25 mouse cellular contexts compared by ENCODE assay signal in the genomic region with DNA sequence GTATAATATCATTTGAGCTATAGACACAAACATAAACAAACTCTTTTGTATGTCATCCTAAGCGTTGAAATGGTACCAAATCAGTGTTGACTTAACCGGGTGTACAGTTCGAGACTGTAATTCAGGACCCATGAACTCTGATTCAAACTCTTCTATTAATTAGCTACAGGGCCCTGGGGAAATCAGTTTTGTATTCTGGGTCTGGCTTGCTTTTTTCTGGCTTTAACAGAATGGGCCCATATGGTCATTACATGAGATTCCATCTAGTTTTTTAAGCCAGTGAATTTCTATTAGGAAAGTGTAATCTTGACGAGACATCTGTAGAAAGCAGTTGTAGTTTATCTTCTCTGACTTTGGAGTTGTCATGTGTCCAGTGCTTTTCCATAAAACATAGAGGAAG.
DNase-seq lines count a peak whose midpoint lies in the region; ATAC-seq lines count a peak whose summit lies in the region.
"Had no signal": no experiment of that assay in that cellular context is flagged by ENCODE, and none has a peak within 500 bp of the region (broad histone marks: within the 10 kb centered on the region; RNA-seq: fewer than 3 reads in every experiment).

No protein-coding gene starts in this region.

- H3K9ac ChIP-seq in forebrain, embryonic 14.5 days (ENCODE audit: low read length), result no peak overlapping the region
- no peak overlapping the region for H3K9ac ChIP-seq in forebrain, embryonic 11.5 days (ENCODE audit: low read length)
- H3K9ac ChIP-seq in hindbrain, embryonic 11.5 days (ENCODE audit: low read depth, low read length), result no peak overlapping the region
- no peak overlapping the region for H3K9ac ChIP-seq in hindbrain, embryonic 14.5 days
- H3K9ac ChIP-seq in midbrain, embryonic 14.5 days (replicated peaks; ENCODE audit: low read length), result no peak overlapping the region
- no peak overlapping the region for H3K9ac ChIP-seq in midbrain, embryonic 13.5 days (replicated peaks)
- H3K9ac ChIP-seq: embryonic facial prominence, embryonic 12.5 days; embryonic facial prominence, embryonic 15.5 days; heart, embryonic 13.5 days; hindbrain, embryonic 12.5 days; intestine, embryonic 15.5 days had no signal

- H3K4me2 ChIP-seq in forebrain, embryonic 14.5 days (ENCODE audit: low read length), result no peak overlapping the region
- H3K4me2 ChIP-seq in forebrain, embryonic 11.5 days (ENCODE audit: low read depth, low read length, severe bottlenecking), result no peak overlapping the region
- H3K4me2 ChIP-seq in hindbrain, embryonic 11.5 days (replicated peaks; ENCODE audit: low read depth, low read length), result no peak overlapping the region
- H3K4me2 ChIP-seq in hindbrain, embryonic 14.5 days (replicated peaks), result no peak overlapping the region
- no peak overlapping the region for H3K4me2 ChIP-seq in midbrain, embryonic 14.5 days (ENCODE audit: low read length)
- H3K4me2 ChIP-seq in midbrain, embryonic 13.5 days (replicated peaks), result no peak overlapping the region
- H3K4me2 ChIP-seq: embryonic facial prominence, embryonic 12.5 days; embryonic facial prominence, embryonic 15.5 days; heart, embryonic 13.5 days; hindbrain, embryonic 12.5 days; intestine, embryonic 15.5 days had no signal

- peak; percentile 50; the same call in 1 of the 2 replicates for ATAC-seq in forebrain, embryonic 14.5 days
- ATAC-seq in forebrain, embryonic 11.5 days (replicated peaks; ENCODE audit: low FRiP score), result no peak
- no peak for ATAC-seq in hindbrain, embryonic 11.5 days (ENCODE audit: low FRiP score)
- no peak for ATAC-seq in hindbrain, embryonic 14.5 days (ENCODE audit: low FRiP score)
- ATAC-seq in midbrain, embryonic 14.5 days (ENCODE audit: low FRiP score, low TSS enrichment), result no peak
- ATAC-seq in midbrain, embryonic 13.5 days, result no peak
- ATAC-seq: CD4-positive, CD25-positive, alpha-beta regulatory T cell, adult 4 months; hindbrain, embryonic 16.5 days; intestine, embryonic 15.5 days had no signal

- no peaks in the 10 kb centered on the region for H3K4me1 ChIP-seq in forebrain, embryonic 14.5 days (ENCODE audit: control insufficient read depth, insufficient read depth, low read length)
- H3K4me1 ChIP-seq in forebrain, embryonic 11.5 days (replicated peaks; ENCODE audit: control insufficient read depth, insufficient read depth, low read length), result no peaks in the 10 kb centered on the region
- H3K4me1 ChIP-seq in hindbrain, embryonic 11.5 days (replicated peaks; ENCODE audit: control insufficient read depth, insufficient read depth, low read length), result no peaks in the 10 kb centered on the region
- H3K4me1 ChIP-seq in hindbrain, embryonic 14.5 days (replicated peaks; ENCODE audit: control insufficient read depth, insufficient read depth, low read length), result no peaks in the 10 kb centered on the region
- no peaks in the 10 kb centered on the region for H3K4me1 ChIP-seq in midbrain, embryonic 14.5 days (ENCODE audit: control insufficient read depth, insufficient read depth, low read length)
- H3K4me1 ChIP-seq in midbrain, embryonic 13.5 days (replicated peaks), result no peaks in the 10 kb centered on the region
- H3K4me1 ChIP-seq: embryonic facial prominence, embryonic 12.5 days; embryonic facial prominence, embryonic 15.5 days; heart, embryonic 10.5 days; heart, embryonic 13.5 days; hindbrain, embryonic 12.5 days; intestine, embryonic 15.5 days had no signal

- no peaks in the 10 kb centered on the region for H3K9me3 ChIP-seq in forebrain, embryonic 14.5 days (replicated peaks; ENCODE audit: control insufficient read depth, low read length)
- H3K9me3 ChIP-seq in forebrain, embryonic 11.5 days (ENCODE audit: control insufficient read depth, low read length), result no peaks in the 10 kb centered on the region
- H3K9me3 ChIP-seq in hindbrain, embryonic 11.5 days (ENCODE audit: control insufficient read depth, low read length), result no peaks in the 10 kb centered on the region
- H3K9me3 ChIP-seq in hindbrain, embryonic 14.5 days (ENCODE audit: control insufficient read depth, low read length), result no peaks in the 10 kb centered on the region
- no peaks in the 10 kb centered on the region for H3K9me3 ChIP-seq in midbrain, embryonic 14.5 days (ENCODE audit: control insufficient read depth, low read length)
- no peaks in the 10 kb centered on the region for H3K9me3 ChIP-seq in midbrain, embryonic 13.5 days
- H3K9me3 ChIP-seq: embryonic facial prominence, embryonic 12.5 days; embryonic facial prominence, embryonic 15.5 days; heart, embryonic 10.5 days; heart, embryonic 13.5 days; hindbrain, embryonic 12.5 days; intestine, embryonic 15.5 days had no signal

- 66% methylated on average over 4 of the region's 4 CpGs for WGBS in forebrain, embryonic 14.5 days
- WGBS in forebrain, embryonic 11.5 days, result 87% methylated on average over 4 of the region's 4 CpGs
- WGBS in hindbrain, embryonic 11.5 days, result 83% methylated on average over 4 of the region's 4 CpGs
- WGBS in hindbrain, embryonic 14.5 days, result 57% methylated on average over 4 of the region's 4 CpGs
- 66% methylated on average over 4 of the region's 4 CpGs for WGBS in midbrain, embryonic 14.5 days
- 68% methylated on average over 4 of the region's 4 CpGs for WGBS in midbrain, embryonic 13.5 days

- DNase-seq in forebrain, embryonic 14.5 days (ENCODE audit: low spot score), result peak; percentile 56
- DNase-seq in forebrain, embryonic 11.5 days (ENCODE audit: low spot score), result no peak
- DNase-seq in hindbrain, embryonic 11.5 days (ENCODE audit: low spot score), result peak; percentile 11
- no peak for DNase-seq in hindbrain, embryonic 14.5 days (ENCODE audit: low spot score)
- peak; percentile 32 for DNase-seq in midbrain, embryonic 14.5 days
- DNase-seq: adrenal gland, adult 2 months; adrenal gland, postnatal 14 days; cerebellum, adult 11-12 months; cerebellum, adult 8-10 months; cerebellum, postnatal 14 days; gastrocnemius, postnatal 10 days; gastrocnemius, postnatal 36 days; heart, adult 2 months; heart, postnatal 14 days; heart, postnatal 4 days; kidney, adult 11 months had no signal

- H3K27ac ChIP-seq in forebrain, embryonic 14.5 days (ENCODE audit: low read depth, low read length), result no peak overlapping the region
- H3K27ac ChIP-seq in forebrain, embryonic 11.5 days (ENCODE audit: low read depth, low read length), result no peak overlapping the region
- H3K27ac ChIP-seq in hindbrain, embryonic 11.5 days (ENCODE audit: low read depth, low read length), result no peak overlapping the region
- no peak overlapping the region for H3K27ac ChIP-seq in hindbrain, embryonic 14.5 days
- no peak overlapping the region for H3K27ac ChIP-seq in midbrain, embryonic 14.5 days (replicated peaks; ENCODE audit: low read depth, low read length)
- no peak overlapping the region for H3K27ac ChIP-seq in midbrain, embryonic 13.5 days
- H3K27ac ChIP-seq: embryonic facial prominence, embryonic 12.5 days; embryonic facial prominence, embryonic 15.5 days; heart, adult 2 months; heart, embryonic 10.5 days; heart, embryonic 13.5 days; hindbrain, embryonic 12.5 days; intestine, embryonic 15.5 days had no signal

- H3K36me3 ChIP-seq in forebrain, embryonic 14.5 days (ENCODE audit: control insufficient read depth, insufficient read depth, low read length), result 0 out of 2 replicates have a peak, but pooled peaks cover 4% of the 10 kb centered on the region
- H3K36me3 ChIP-seq in forebrain, embryonic 11.5 days (ENCODE audit: control insufficient read depth, insufficient read depth, low read length), result no peaks in the 10 kb centered on the region
- H3K36me3 ChIP-seq in hindbrain, embryonic 11.5 days (ENCODE audit: control insufficient read depth, insufficient read depth, low read length), result no peaks in the 10 kb centered on the region
- H3K36me3 ChIP-seq in hindbrain, embryonic 14.5 days (replicated peaks; ENCODE audit: control insufficient read depth, insufficient read depth), result peaks cover 4% of the 10 kb centered on the region; the same call in 1 of the 2 replicates
- peaks cover 7% of the 10 kb centered on the region; the same call in 1 of the 2 replicates for H3K36me3 ChIP-seq in midbrain, embryonic 14.5 days (ENCODE audit: control insufficient read depth, insufficient read depth, low read length)
- peaks cover 5% of the 10 kb centered on the region for H3K36me3 ChIP-seq in midbrain, embryonic 13.5 days
- H3K36me3 ChIP-seq: intestine, embryonic 15.5 days had no signal

- H3K27me3 ChIP-seq in forebrain, embryonic 14.5 days (replicated peaks; ENCODE audit: control insufficient read depth, insufficient read depth, low read length), result no peaks in the 10 kb centered on the region
- H3K27me3 ChIP-seq in forebrain, embryonic 11.5 days (ENCODE audit: control insufficient read depth, insufficient read depth, low read length), result no peaks in the 10 kb centered on the region
- no peaks in the 10 kb centered on the region for H3K27me3 ChIP-seq in hindbrain, embryonic 11.5 days (ENCODE audit: control insufficient read depth, insufficient read depth, low read length)
- no peaks in the 10 kb centered on the region for H3K27me3 ChIP-seq in hindbrain, embryonic 14.5 days (ENCODE audit: control insufficient read depth, insufficient read depth, low read length)
- no peaks in the 10 kb centered on the region for H3K27me3 ChIP-seq in midbrain, embryonic 14.5 days (ENCODE audit: control insufficient read depth, insufficient read depth, low read length)
- no peaks in the 10 kb centered on the region for H3K27me3 ChIP-seq in midbrain, embryonic 13.5 days
- H3K27me3 ChIP-seq: embryonic facial prominence, embryonic 12.5 days; embryonic facial prominence, embryonic 15.5 days; heart, embryonic 13.5 days; hindbrain, embryonic 12.5 days; intestine, embryonic 15.5 days had no signal

- H3K4me3 ChIP-seq in forebrain, embryonic 14.5 days (ENCODE audit: low read depth, low read length), result no peak overlapping the region
- no peak overlapping the region for H3K4me3 ChIP-seq in forebrain, embryonic 11.5 days (ENCODE audit: low read depth, low read length)
- no peak overlapping the region for H3K4me3 ChIP-seq in hindbrain, embryonic 11.5 days (ENCODE audit: low read depth, low read length)
- H3K4me3 ChIP-seq in hindbrain, embryonic 14.5 days (replicated peaks; ENCODE audit: low read length), result no peak overlapping the region
- no peak overlapping the region for H3K4me3 ChIP-seq in midbrain, embryonic 14.5 days (replicated peaks; ENCODE audit: low read depth, low read length)
- no peak overlapping the region for H3K4me3 ChIP-seq in midbrain, embryonic 13.5 days (replicated peaks)
- H3K4me3 ChIP-seq: embryonic facial prominence, embryonic 12.5 days; embryonic facial prominence, embryonic 15.5 days; heart, adult 2 months; heart, embryonic 10.5 days; heart, embryonic 13.5 days; hindbrain, embryonic 12.5 days; intestine, embryonic 15.5 days had no signal

Comparison
In these comparisons a context has a peak if more than half of its experiments do, and no peak if none do; other contexts are left out.
1. DNase-seq: peak in forebrain, embryonic 14.5 days (single experiment), hindbrain, embryonic 11.5 days (single experiment) and midbrain, embryonic 14.5 days (single experiment); none in forebrain, embryonic 11.5 days (single experiment) and hindbrain, embryonic 14.5 days (single experiment).